Mouse (Mus musculus): Measurements from ENCODE around the gene Smarca4.
A peak's percentile ranks its signal among the peaks of the same experiment; 100 is the strongest.
"Not testable (repeated sequence)": the region's sequence is repeated elsewhere in the genome, so short reads cannot be mapped to it uniquely, and the experiment has no call there.

The Smarca4 gene

DNA sequence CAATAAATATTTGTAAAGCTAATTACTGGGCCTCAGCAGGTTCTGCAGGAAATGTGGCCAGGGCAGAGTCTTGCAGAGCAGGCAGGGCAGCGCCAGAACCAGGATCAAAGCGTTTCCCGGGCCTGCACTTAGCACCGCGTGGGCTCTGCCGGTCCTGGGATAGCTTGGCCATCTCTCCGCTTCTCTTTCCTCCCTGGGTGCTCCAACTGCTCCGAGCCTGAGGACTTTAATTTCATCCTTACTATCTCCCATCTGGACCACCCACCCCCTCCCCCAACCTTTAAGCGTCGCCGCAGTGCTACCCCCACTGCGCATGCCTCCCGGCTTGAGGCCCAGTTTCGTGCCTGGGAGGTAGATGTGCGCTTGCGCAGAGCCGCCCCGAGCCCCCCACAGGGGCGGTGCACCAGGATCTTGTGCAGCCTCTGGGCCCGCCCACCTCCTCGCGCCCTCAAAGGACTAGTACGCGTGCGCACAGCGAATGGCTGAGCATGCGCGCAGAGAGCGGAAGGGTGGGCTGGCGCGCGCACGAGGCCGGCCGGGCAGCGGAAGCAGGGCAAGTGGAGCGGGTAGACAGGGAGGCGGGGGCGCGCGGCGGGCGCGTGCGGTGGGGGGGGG lies at the start of gene Smarca4:
Gene Smarca4, plus strand, starts transcription at position 553 of the 615 bp plus-strand sequence.
- DNase-seq (ENCODE audit: low read depth): peak; percentile 100

DNA sequence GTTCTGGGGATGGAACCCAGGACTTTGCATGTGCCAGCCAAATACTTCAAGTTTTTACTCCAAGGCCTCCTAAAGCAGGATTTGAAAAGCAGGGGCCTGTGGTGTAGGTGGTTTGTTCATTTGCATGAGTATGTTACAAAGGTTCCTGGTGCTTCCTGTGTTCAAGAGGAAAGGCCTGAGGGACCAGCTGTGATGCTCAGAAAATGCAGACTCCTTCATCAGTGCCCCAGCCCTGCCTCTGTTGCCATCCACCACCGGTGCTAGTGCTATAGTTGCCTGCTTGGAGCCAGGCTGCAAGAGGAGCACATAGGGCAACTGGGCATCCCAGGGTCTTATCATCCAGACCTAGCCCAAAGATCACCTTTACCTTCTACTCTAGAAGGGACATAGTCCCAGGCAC lies 49.4 kb upstream of the Smarca4 start:
- DNase-seq (ENCODE audit: low read depth): no peak

DNA sequence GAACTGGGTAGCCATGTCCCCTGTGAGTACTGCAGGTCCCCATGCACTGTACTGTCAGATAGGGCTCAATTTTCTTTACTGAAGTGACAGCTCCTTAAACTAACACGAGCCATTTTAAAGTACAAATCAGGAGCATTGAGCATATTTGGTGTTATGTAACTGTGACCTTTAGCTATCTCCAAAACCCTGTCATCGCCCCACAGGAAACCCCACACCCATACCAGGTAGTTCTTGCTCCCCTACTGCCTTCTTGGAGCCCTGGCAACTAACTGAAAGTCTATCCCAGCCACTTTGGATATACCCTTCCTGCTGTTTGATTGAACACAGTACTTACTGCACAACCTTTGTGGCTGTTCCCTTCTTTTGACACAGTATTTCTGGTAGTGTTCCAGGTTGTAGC lies 48.9 kb upstream of the Smarca4 start:
- no peak for DNase-seq (ENCODE audit: low read depth)

DNA sequence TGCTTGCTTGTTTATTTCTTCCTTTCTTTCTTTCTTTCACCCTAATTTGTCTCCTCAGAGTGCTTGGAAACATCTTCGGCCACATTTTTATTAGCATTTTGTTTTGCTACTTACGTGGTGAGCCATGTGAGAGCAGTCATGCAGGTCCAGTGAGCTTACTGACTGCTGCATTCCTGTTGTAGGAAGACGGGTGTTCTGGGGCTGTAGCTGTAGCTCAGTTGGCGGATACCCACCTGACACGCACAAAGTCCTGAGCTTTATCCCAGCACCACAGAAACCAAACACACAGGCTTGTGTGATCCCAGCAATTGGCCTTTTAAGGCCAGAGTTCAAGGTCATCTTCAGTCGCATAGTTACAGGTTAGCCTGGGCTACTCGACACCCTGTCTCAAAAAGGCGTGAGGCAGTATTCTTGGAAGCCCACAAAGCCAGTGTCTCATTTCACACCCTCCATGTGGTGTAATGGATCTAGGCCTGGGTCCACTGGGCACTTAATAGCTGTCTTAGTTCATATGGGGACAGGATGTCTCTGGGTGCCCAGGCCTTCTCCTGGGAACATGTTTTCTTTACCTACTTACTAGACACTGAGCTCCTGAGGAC lies 47.2 kb upstream of the Smarca4 start:
- DNase-seq (ENCODE audit: low read depth): no peak

DNA sequence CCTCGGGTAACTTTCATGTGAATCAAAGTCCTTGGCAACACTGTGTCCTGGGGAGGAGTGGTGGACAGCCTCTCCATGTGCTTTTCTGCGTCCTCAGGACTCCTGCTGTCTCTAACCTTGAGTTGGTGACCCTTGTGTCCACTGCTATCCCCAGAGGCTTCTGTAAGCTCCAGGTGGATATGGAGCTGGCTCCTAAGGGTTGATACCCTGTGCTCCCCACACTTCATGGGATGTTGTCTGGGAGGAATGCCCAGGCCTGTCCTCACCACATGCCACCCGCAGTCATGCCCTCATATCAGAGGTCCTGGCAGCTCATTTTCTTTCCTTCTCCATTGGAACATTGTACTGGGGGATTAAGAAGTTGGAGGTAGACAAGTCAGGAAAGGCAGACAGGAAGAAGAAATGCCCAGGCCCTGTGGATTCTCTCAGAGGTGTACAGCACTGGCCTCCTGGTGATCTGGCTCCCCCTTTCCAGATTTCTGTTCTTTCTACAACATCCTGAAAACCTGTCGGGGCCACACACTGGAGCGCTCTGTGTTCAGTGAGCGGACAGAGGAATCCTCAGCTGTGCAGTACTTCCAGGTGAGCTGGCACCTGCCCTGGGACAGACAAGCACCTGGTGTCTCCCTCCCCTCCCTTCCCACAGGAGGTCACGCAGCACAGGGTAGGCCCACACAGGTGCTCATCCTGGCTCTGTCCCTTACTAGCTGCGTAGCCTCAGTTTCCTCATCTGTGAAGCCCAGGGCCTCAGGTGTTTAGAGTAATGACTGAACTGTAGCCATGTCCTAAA lies 41.8 kb upstream of the Smarca4 start:
- no peak for DNase-seq (ENCODE audit: low read depth)

DNA sequence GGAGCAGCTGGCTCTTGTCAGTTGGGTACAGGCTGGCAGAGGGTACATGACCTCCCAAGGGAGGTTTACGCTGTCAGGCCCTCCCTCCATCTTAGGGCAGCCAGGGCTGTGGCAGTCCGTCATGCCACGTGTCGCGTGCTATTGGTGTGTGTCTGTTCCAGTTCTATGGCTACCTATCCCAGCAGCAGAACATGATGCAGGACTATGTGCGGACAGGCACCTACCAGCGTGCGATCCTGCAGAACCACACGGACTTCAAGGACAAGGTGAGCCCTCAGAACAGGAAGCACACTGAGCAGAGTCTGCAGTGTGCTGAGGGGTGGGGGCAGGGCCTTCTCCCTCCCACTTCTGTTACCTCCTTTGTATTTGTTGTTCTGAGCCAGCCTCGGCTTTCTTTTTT lies 40.7 kb upstream of the Smarca4 start:
- no peak for DNase-seq (ENCODE audit: low read depth)

DNA sequence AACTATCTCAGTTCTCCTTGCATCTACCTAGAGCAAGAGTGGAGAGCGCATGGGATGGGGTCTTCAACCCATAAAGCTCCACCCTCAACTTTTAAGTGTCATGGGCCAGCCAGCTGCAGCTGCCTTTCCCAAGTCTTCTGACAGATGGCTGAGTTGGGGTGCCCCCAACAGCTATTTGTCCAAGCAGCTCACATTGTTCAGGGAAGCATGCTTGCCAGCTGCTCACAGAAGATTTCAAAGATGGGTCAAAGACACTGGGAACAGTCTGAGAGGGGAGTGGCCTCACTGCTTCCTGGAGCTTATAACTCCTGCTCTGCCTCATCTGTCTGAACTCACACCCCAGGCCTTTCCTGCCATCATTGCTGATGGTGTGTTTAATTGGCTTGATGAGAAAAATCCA lies 39.7 kb upstream of the Smarca4 start:
- no peak for DNase-seq (ENCODE audit: low read depth)

DNA sequence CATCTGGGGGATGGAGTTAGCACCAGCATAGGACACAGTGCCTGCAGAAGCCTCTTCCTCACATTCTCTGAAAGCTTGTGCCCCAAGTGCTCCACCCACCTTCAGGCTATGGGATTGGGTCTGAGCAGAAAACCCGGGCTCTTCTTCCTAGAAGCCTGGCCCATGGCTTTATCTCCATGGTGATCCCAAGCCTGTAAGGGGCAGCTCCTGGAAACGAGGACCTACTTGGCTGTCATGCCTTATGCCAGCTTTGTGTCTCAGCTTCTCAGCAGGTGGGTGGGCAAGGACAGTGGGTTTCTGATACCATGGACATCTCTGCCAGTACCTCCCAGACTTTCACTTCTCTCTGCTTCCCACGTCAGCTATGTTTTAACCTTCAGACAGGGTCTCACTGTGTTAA lies 37.7 kb upstream of the Smarca4 start:
- no peak for DNase-seq (ENCODE audit: low read depth)

DNA sequence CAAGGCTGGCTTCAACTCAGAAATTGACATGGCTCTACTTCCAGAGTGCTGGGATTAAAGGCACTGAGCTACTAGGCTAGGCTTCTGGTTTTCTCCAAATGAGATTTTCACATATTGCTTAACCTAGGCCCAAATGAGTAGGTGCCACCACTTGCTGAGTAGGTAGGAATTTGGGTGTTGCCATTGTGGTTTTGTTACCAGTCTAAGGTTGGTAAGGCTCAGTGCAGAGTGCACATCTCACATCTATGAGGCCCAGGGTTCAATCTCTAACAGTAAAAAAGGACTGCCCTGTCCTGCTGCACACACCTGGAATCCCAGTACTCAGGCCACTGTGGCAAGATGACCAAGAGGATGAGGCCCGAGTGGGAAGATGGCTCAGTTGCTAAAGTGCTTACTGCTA lies 30.6 kb upstream of the Smarca4 start:
- DNase-seq (ENCODE audit: low read depth): no peak

DNA sequence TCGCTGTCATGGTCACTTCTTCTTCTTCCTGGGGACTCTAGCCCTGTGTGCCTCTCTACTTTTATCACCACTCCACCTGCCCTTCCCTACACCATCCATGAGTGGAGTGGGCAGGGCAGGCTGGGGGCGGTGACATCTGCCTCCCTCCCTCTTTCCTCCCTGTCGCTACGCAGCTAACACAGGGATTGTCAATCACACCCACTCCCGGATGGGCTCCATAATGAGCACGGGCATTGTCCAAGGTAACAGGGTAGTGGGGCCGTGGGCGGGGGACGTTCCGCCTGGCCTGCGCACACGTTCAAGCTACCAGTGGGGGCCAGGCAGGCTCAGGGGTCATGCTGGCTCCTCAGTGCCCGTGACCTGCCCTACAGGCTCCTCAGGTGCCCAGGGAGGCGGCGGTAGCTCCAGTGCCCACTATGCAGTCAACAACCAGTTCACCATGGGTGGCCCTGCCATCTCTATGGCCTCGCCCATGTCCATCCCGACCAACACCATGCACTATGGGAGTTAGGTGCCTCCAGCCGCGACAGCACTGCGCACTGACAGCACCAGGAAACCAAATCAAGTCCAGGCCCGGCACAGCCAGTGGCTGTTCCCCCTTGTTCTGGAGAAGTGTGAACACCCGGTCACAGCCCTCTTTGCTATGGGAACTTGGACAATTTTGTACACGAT lies 28.2 kb upstream of the Smarca4 start:
- no peak for DNase-seq (ENCODE audit: low read depth)

DNA sequence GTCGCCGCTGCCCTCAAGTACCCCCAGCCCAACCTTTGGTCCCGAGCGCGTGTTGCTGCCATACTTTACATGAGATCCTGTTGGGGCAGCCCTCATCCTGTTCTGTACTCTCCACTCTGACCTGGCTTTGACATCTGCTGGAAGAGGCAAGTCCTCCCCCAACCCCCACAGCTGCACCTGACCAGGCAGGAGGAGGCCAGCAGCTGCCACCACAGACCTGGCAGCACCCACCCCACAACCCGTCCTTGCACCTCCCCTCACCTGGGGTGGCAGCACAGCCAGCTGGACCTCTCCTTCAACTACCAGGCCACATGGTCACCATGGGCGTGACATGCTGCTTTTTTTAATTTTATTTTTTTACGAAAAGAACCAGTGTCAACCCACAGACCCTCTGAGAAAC lies 27.6 kb upstream of the Smarca4 start:
- no peak for DNase-seq (ENCODE audit: low read depth)

DNA sequence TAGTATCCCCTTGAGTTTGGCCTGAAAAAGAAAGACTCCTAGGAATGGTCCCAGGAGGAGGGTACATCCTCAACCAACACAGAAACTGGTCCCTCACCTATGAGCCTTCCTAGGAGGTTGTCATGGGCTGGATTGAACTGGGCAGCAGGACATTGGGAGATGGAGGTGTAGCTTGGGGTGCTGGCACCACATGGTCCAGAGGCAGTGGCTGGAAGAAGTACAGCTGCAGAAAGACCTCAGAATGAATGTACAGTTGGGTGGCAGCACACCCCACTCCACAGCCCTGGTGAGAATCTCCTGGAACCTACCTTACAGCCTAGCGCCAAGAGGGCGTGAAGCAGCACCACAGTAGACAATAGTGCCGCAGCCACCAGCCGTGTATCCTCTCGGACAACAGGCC lies 26.4 kb upstream of the Smarca4 start:
- no peak for DNase-seq (ENCODE audit: low read depth)

DNA sequence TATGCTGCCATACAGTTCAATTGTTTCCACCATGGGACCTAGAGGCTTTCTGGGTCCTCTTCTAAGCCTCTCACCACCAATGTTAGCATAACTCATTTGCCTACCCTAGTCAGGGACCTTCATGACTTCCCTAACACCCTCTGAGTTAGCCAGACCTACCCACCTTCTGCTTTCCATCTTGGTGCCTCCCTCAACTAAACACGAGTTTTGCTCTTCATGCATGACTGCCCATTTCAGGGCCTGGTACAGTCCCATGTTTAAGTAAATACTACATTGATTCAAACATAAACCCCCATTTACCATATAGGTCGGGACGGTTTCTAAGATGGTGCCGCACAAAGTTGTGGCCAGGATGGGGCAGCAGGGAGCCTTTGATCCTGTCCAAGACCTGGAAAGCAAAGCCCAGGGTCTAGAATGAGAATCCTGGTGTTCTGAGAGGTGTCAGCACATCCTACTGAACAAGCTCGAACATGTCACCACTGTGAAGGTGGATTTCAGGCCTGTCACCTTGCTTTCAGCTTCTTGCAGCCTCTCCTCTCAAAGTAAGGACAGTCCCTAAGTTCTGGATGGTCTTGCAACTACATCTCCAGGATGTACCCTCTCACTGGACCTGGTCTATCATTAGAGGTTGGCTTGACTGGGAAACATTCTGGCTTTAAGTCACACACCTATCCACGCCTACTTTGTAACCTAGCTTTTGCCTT lies 24.7 kb upstream of the Smarca4 start:
- DNase-seq (ENCODE audit: low read depth): no peak

DNA sequence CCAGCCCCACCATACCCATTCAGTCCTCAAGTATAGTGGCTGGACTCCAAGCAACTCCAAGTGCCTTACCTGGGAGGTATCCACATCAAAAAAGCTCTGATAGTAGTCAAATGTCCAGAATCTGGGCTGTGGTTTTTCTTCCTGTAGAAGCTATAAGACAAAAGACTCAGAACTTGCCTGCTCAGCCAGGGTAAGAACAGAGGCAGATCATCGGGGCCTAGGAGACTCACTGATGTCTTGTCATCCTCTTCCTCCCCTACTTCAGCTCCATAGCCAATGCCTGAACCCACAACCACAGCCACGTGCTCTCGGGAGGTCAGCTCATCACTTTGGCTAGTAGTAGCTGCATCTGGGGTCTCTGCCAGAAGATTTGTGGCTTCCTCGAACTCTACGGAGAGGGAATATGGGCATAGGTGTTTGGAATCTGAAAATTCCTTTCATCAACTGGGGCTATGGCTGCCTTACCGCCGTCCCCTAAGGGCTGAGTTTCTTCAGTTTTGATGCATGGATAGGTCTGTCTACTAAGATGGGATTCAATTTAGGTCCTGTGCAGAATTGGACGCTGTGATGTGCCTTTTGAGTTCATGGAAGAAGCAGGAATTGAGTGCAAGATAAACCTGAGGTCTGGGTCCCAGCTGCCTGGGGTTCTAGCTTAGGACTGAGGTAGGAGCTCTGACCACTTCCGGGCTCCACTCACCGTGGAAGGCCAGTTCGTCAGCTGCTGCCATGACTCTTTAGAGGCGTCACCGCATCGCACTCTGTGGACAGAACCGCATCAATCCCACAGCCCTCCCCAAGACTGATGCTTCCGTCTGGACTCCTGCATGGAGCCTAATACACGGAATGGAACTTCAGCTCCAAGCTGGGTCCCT lies 23.9 kb upstream of the Smarca4 start:
- DNase-seq (ENCODE audit: low read depth): no peak

DNA sequence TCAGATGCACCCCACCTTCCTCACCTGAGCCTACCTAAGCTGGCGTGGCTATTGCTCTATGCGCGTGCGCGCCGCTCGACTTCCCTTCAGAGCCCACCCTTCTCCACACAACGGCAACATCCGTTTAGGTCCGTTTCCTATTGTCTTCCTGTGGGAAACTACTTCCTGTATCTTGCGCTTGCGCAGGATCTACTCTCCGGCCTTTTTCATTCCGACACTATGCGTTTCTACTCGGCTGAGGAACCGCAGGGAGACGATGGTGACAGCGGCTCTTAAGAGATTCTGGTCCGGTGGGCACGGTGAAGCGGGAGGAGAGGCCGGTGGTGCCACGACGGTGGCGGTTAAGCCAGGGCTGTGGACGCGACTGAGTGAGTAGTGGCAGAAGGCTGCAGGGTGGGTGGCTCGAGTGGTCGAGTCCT lies 23.3 kb upstream of the Smarca4 start, which contains the start of the genes Timm29 and Yipf2:
Gene Timm29, plus strand, starts transcription at position 20 of the 419 bp plus-strand sequence.
Gene Yipf2, minus strand, starts transcription at position 126 of the 419 bp plus-strand sequence.
- DNase-seq (ENCODE audit: low read depth): peak; percentile 96

DNA sequence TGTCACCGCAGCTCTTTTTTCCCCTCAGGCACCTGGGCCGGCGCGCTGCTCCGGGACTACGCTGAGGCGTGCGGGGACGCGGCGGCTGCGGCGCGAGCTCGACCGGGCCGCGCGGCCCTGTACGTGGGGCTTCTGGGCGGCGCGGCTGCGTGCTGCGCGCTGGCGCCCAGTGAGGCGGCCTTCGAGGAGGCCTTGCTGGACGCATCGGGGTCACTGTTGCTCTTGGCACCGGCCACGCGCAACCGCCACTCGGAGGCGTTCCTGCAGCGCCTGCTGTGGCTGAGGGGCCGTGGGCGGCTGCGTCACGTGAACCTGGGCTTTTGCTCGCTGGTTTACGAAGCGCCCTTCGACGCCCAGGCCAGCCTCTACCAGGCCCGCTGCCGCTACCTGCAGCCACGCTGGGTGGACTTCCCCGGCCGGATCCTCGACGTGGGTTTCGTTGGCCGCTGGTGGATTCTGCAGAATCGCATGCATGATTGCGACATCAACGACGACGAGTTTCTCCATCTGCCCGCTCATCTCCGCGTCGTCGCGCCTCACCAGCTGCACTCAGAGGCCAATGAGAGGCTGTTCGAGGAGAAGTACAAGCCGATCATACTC lies 22.7 kb upstream of the Smarca4 start:
- DNase-seq (ENCODE audit: low read depth): no peak

DNA sequence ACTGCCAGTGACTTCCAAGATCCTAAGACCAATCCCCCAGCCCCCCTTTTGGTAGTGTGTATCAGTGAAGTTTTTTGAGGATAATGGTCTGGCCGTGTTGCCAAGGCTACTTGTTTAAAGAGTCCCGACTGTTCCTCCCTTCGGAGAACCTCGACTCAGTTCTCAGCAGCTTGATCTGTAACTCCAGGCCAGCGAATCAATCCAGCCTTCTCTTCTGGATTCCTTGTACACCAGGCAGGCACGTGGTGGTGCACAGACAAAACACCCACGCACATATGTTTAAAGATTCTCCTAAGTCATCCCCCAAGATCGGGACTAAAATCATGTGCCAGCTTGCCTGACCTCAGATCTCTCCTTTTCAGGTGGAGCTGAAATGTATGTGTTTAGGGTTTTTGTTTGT lies 21.6 kb upstream of the Smarca4 start:
- not testable (repeated sequence) for DNase-seq (ENCODE audit: low read depth)

DNA sequence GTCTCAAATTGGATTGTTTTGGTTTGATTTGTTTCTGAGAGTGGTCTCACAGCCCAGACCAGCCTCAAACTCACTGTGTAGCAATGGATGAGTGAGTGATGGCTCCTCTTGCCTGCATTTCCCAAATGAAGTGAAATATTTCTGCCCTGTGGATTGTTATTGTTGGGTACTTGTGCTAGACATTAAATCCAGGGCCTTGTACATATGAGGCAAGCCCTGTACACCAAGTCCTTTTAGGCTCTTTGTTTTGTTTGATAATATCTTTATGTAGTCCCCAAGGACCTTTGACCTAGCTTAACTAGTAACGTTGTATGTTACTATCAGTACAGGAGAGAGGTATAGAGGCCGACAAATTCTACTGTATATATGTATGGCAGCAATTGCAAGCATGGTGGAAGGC lies 21.1 kb upstream of the Smarca4 start:
- no peak for DNase-seq (ENCODE audit: low read depth)

DNA sequence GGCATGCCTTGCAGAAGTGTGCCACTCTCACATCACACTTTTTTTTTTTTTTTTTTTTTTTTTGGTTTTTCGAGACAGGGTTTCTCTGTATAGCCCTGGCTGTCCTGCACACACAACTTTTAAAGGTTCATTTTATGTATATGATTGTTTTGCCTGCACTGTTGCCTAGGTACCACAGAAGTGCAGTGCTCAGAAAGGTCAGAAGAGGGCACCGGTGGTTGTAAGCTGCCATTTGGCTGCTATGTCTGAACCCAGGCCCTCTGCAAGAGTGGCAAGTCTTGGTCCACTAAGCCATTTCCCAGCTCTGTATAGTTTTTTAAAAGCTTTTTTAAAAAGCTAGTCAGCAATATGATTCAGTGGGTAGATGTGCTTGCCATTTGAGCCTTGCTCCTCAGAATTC lies 17.8 kb upstream of the Smarca4 start:
- DNase-seq (ENCODE audit: low read depth): peak; percentile 75

DNA sequence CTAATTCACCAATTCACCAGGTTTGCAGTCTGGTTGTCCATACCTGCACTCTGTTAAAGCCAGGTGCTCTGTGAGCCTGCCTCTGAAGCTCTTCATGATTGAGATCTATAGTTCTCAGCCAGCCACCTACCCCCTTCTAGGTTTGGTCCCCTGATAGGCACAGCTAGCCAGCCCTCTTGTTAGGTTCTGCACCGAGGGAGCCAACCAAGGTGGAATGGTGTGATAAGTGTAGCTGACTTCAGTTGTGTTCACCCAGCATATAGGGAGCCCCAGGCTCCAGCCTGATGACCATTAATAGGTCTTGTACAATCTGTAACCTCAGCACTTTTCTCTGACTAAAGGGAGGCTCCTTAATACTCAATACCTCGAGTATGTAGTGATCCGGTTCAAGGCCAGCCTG lies 15.8 kb upstream of the Smarca4 start:
- no peak for DNase-seq (ENCODE audit: low read depth)

DNA sequence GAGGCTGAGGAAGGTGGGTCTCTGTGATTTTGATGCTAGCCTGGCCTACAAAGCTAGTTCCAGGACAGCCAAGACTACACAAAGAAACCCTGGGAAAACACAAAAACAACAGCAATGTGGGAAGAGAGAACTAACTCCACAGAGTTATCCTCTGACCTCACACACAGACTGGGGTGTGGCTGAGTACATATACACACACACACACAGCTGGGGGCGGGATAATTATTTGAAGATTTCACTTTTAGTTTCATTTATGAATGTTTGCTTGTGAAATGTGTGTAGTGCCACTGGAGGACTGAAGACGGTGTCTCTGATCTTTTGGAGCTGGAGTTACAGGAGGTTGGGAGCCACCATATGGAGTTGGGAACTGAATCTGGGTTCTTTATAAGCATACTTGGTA lies 14.9 kb upstream of the Smarca4 start:
- peak; percentile 28 for DNase-seq (ENCODE audit: low read depth)
